ENCODE assay signal across 22 mouse cellular contexts in the genomic region with DNA sequence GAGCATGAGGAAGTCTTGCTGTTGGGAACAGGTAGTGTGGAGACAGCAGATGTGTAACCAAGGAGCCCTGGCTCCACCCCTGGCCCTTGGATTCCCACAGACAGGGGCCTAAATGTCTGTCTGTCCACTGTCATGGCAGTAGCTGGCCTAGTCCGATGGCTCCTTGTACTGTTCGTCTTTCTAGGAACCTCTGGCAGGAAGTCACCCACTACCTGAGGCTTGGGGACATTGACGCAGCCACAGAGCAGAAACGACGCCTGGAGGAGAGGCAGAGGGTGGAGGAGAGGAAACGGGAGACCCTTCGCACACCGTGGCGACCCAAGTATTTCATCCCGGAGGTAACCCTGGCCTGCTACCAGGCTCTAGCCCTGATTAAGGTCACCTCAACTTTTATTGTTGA.
"Had no signal": no experiment of that assay in that cellular context is flagged by ENCODE, and none has a peak within 500 bp of the region (broad histone marks: within the 10 kb centered on the region; RNA-seq: fewer than 3 reads in every experiment).

No protein-coding gene starts in this region.

- H3K27ac ChIP-seq: kidney, postnatal 0 days; left cerebral cortex, adult 2 months; limb, embryonic 12.5 days; limb, embryonic 15.5 days; liver, embryonic 14.5 days; macrophage; neural tube, embryonic 13.5 days had no signal

- H3K27me3 ChIP-seq: limb, embryonic 12.5 days; limb, embryonic 15.5 days; neural tube, embryonic 13.5 days had no signal

- H3K4me1 ChIP-seq: limb, embryonic 12.5 days; limb, embryonic 15.5 days had no signal

- H3K9me3 ChIP-seq: limb, embryonic 12.5 days; limb, embryonic 15.5 days; neural tube, embryonic 13.5 days had no signal

- H3K4me2 ChIP-seq: limb, embryonic 12.5 days; limb, embryonic 15.5 days; liver, embryonic 11.5 days; lung, embryonic 14.5 days; neural tube, embryonic 13.5 days had no signal

- H3K4me3 ChIP-seq: left cerebral cortex, adult 2 months; limb, embryonic 12.5 days; limb, embryonic 15.5 days; myocyte; neural tube, embryonic 13.5 days had no signal

- ATAC-seq: intestine, postnatal 0 days; liver, postnatal 0 days; lung, postnatal 0 days had no signal

- DNase-seq: kidney, adult 8-10 months; kidney, postnatal 25 days; layer of hippocampus, postnatal 36 days; liver, postnatal 0 days; lung, embryonic 14.5 days; midbrain, embryonic 14.5 days; retina, postnatal 1 day; right cerebral cortex, postnatal 25 days; thymus, adult 18-20 months; thymus, postnatal 14 days; thymus, postnatal 4 days had no signal

- H3K9ac ChIP-seq: limb, embryonic 12.5 days; limb, embryonic 15.5 days; liver, embryonic 14.5 days; liver, postnatal 0 days; lung, embryonic 14.5 days; neural tube, embryonic 13.5 days had no signal
